Mouse (Mus musculus) thymus, adult 2 months (tissue): ENCODE measurements around the gene Dkkl1.

Experiments
- CTCF ChIP-seq: fragments of 200-500 bp; IDR thresholded peaks from 2 replicates; pipeline ENCODE4 v1.5.1; 2012; ENCODE audit warnings: mild to moderate bottlenecking, control low read depth, low read length, moderate library complexity, borderline replicate concordance; ENCODE audit not compliant: control insufficient read depth, poor library complexity, insufficient read depth; ENCODE audit errors: extremely low read depth
- POLR2A ChIP-seq: fragments of 200-500 bp; IDR thresholded peaks from 2 replicates; pipeline ENCODE4 v1.6.1; 2012; ENCODE audit warnings: mild to moderate bottlenecking, low read length, control low read depth, moderate library complexity; ENCODE audit not compliant: control insufficient read depth, poor library complexity, insufficient read depth; ENCODE audit errors: extremely low read depth

GRCm38 (mm10) chr7:45166950-45167401 lies 45.0 kb downstream of the Dkkl1 start:
- TF ChIP-seq POLR2A: no peak
- TF ChIP-seq CTCF: no peak
